Mouse (Mus musculus): ENCODE results near the gene Hist1h2bf.
"Not testable (repeated sequence)": the region's sequence is repeated elsewhere in the genome, so short reads cannot be mapped to it uniquely, and the experiment has no call there.

Hist1h2bf gene

GRCm38 (mm10) chr13:23586940-23587225 is 12.9 kb upstream of the Hist1h2bf start:
- no peak for DNase-seq (ENCODE audit: low read depth, low spot score)

- no peak for DNase-seq (ENCODE audit: low read depth, low spot score)
Observed at GRCm38 (mm10) chr13:23586099-23586939, 12.3 kb upstream of the Hist1h2bf start.

- DNase-seq (ENCODE audit: low read depth, low spot score), result peak; percentile 97
Observed at GRCm38 (mm10) chr13:23585442-23586098, 11.6 kb upstream of the Hist1h2bf start.

- DNase-seq (ENCODE audit: low read depth, low spot score), result peak; percentile 64
Observed at GRCm38 (mm10) chr13:23585029-23585441, 11.0 kb upstream of the Hist1h2bf start.

GRCm38 (mm10) chr13:23584331-23584730 is 10.3 kb upstream of the Hist1h2bf start:
- no peak for DNase-seq (ENCODE audit: low read depth, low spot score)

- no peak for DNase-seq (ENCODE audit: low read depth, low spot score)
Observed at GRCm38 (mm10) chr13:23583387-23584068, 9.5 kb upstream of the Hist1h2bf start.

GRCm38 (mm10) chr13:23582219-23583056 is 8.4 kb upstream of the Hist1h2bf start:
- DNase-seq (ENCODE audit: low read depth, low spot score), result no peak

- peak; percentile 98 for DNase-seq (ENCODE audit: low read depth, low spot score)
Observed at GRCm38 (mm10) chr13:23581408-23582218, 7.6 kb upstream of the Hist1h2bf start, which contains the start of gene Hist1h4d. Gene Hist1h4d (plus strand): TSS chr13:23581598.

GRCm38 (mm10) chr13:23577835-23578234 is 3.8 kb upstream of the Hist1h2bf start:
- DNase-seq (ENCODE audit: low read depth, low spot score), result no peak

- no peak for DNase-seq (ENCODE audit: low read depth, low spot score)
Observed at GRCm38 (mm10) chr13:23576906-23577639, 3.1 kb upstream of the Hist1h2bf start.

- DNase-seq (ENCODE audit: low read depth, low spot score), result no peak
Observed at GRCm38 (mm10) chr13:23576351-23576881, 2.4 kb upstream of the Hist1h2bf start.

- not testable (repeated sequence) for DNase-seq (ENCODE audit: low read depth, low spot score)
Observed at GRCm38 (mm10) chr13:23575864-23576313, 1.9 kb upstream of the Hist1h2bf start.

- peak; percentile 87 for DNase-seq (ENCODE audit: low read depth, low spot score)
Observed at GRCm38 (mm10) chr13:23575271-23575851, 1.4 kb upstream of the Hist1h2bf start, which contains the start of gene Hist1h3d. Gene Hist1h3d (plus strand): TSS chr13:23575763.

GRCm38 (mm10) chr13:23574546-23575170 is 662 bp upstream of the Hist1h2bf start:
- not testable (repeated sequence) for DNase-seq (ENCODE audit: low read depth, low spot score)

- not testable (repeated sequence) for DNase-seq (ENCODE audit: low read depth, low spot score)
Observed at GRCm38 (mm10) chr13:23573034-23573897, 730 bp downstream of the Hist1h2bf start.

- no peak for DNase-seq (ENCODE audit: low read depth, low spot score)
Observed at GRCm38 (mm10) chr13:23572218-23573033, 1.6 kb downstream of the Hist1h2bf start.

All from telencephalon, adult 2 months (tissue).